Mouse (Mus musculus): ENCODE results near the gene Cdk19.

Cdk19 gene

GRCm38 (mm10) chr10:40349631-40350177 lies 10.3 kb downstream of the Cdk19 start:
- in situ Hi-C loops (cut with MboI) = no loop called here

GRCm38 (mm10) chr10:40350245-40350932 lies 11.0 kb downstream of the Cdk19 start:
- in situ Hi-C loops (cut with MboI) = no loop called here

GRCm38 (mm10) chr10:40351156-40351555 lies 11.8 kb downstream of the Cdk19 start:
- in situ Hi-C loops (cut with MboI) = no loop called here

GRCm38 (mm10) chr10:40354081-40354480 lies 14.7 kb downstream of the Cdk19 start:
- in situ Hi-C loops (cut with MboI) = no loop called here

- in situ Hi-C loops (cut with MboI) = no loop called here
These were observed 15.2 kb downstream of the Cdk19 start for GRCm38 (mm10) chr10:40354556-40354955.

- in situ Hi-C loops (cut with MboI) = no loop called here
These were observed 18.8 kb downstream of the Cdk19 start for GRCm38 (mm10) chr10:40358166-40358565.

GRCm38 (mm10) chr10:40359131-40359530 lies 19.8 kb downstream of the Cdk19 start:
- in situ Hi-C loops (cut with MboI) = no loop called here

GRCm38 (mm10) chr10:40363004-40363403 lies 23.6 kb downstream of the Cdk19 start:
- in situ Hi-C loops (cut with MboI) = no loop called here

- in situ Hi-C loops (cut with MboI) = no loop called here
These were observed 25.4 kb downstream of the Cdk19 start for GRCm38 (mm10) chr10:40364642-40365361.

- in situ Hi-C loops (cut with MboI) = no loop called here
These were observed 26.6 kb downstream of the Cdk19 start for GRCm38 (mm10) chr10:40365991-40366390.

- in situ Hi-C loops (cut with MboI) = no loop called here
These were observed 29.2 kb downstream of the Cdk19 start for GRCm38 (mm10) chr10:40368516-40368915.

- in situ Hi-C loops (cut with MboI) = loop anchor here (10.0 kb wide), 1 partner anchor 155 kb away; no protein-coding TSS in a partner anchor
These were observed 30.8 kb downstream of the Cdk19 start for GRCm38 (mm10) chr10:40370156-40370555.

GRCm38 (mm10) chr10:40371184-40371913 lies 32.0 kb downstream of the Cdk19 start:
- in situ Hi-C loops (cut with MboI) = loop anchor here (10.0 kb wide), 1 partner anchor 153 kb away; no protein-coding TSS in a partner anchor

- in situ Hi-C loops (cut with MboI) = loop anchor here (10.0 kb wide), 1 partner anchor 153 kb away; no protein-coding TSS in a partner anchor
These were observed 32.7 kb downstream of the Cdk19 start for GRCm38 (mm10) chr10:40371914-40372675.

GRCm38 (mm10) chr10:40373749-40374148 lies 34.4 kb downstream of the Cdk19 start:
- in situ Hi-C loops (cut with MboI) = loop anchor here (10.0 kb wide), 1 partner anchor 151 kb away; no protein-coding TSS in a partner anchor

- in situ Hi-C loops (cut with MboI) = loop anchor here (10.0 kb wide), 1 partner anchor 150 kb away; no protein-coding TSS in a partner anchor
These were observed 35.5 kb downstream of the Cdk19 start for GRCm38 (mm10) chr10:40374828-40375227.

- in situ Hi-C loops (cut with MboI) = loop anchor here (10.0 kb wide), 1 partner anchor 149 kb away; no protein-coding TSS in a partner anchor
These were observed 36.9 kb downstream of the Cdk19 start for GRCm38 (mm10) chr10:40376286-40376685.

- in situ Hi-C loops (cut with MboI) = loop anchor here (10.0 kb wide), 1 partner anchor 147 kb away; no protein-coding TSS in a partner anchor
These were observed 38.9 kb downstream of the Cdk19 start for GRCm38 (mm10) chr10:40378284-40378683.

GRCm38 (mm10) chr10:40379682-40380081 lies 40.3 kb downstream of the Cdk19 start:
- in situ Hi-C loops (cut with MboI) = loop anchor here (10.0 kb wide), 1 partner anchor 145 kb away; no protein-coding TSS in a partner anchor

GRCm38 (mm10) chr10:40385397-40385796 lies 46.0 kb downstream of the Cdk19 start:
- in situ Hi-C loops (cut with MboI) = no loop called here

- in situ Hi-C loops (cut with MboI) = no loop called here
These were observed 46.8 kb downstream of the Cdk19 start for GRCm38 (mm10) chr10:40386126-40386525.

Measured in mature B cell (primary cell).